Mouse (Mus musculus) limb, embryonic 12.5 days (tissue): ENCODE data around the gene Mogat2. TPM values are rescaled to one million over a fixed set of nuclear protein-coding genes. Genes with fewer than 3 reads are reported as not detected.

ENCODE experiments used
- polyA plus RNA-seq: library from polyadenylated mRNA; unstranded; fragments of >200 nt; fragmentation: Nextera tagmentation; extraction: Ambion mirVana; gene quantifications from 2 replicates; pipeline ENCODE4 v1.2.1, GENCODE M21; 2016

The Mogat2 gene
- polyA plus RNA-seq, 1 experiment from 2014 or later = 13.5 TPM

Other genes with a start within 250 kb of the Mogat2 start
- gene Uvrag, start 97.5 kb downstream of the Mogat2 start, polyA plus RNA-seq = 16.8 and 17.4 TPM in 2 replicates
- 14.0 and 14.1 TPM in 2 replicates for gene Dgat2, start 55.9 kb downstream of the Mogat2 start, polyA plus RNA-seq
- 4.4 and 4.8 TPM in 2 replicates for gene Map6, start 28.8 kb upstream of the Mogat2 start, polyA plus RNA-seq
- gene Serpinh1, start 114.6 kb upstream of the Mogat2 start, polyA plus RNA-seq = 1,189 and 1,266 TPM in 2 replicates
- gene Gdpd5, start 142.8 kb upstream of the Mogat2 start, polyA plus RNA-seq = 11.2 and 12.2 TPM in 2 replicates
- 1.2 and 1.7 TPM in 2 replicates for gene Klhl35, start 227.4 kb upstream of the Mogat2 start, polyA plus RNA-seq
- gene Rps3, start 245.1 kb upstream of the Mogat2 start, polyA plus RNA-seq = 746 and 757 TPM in 2 replicates